Mouse (Mus musculus) c-Kit-positive CD71-positive TER-119-negative erythroid progenitor cells, embryonic 14.5 days (primary cell): ENCODE data around the gene Arhgap29.
A peak's percentile ranks its signal among the peaks of the same experiment; 100 is the strongest.

Experiments used
- DNase-seq: peaks from one replicate; pipeline ENCODE4 v3.0.0-alpha.2; 2013; ENCODE audit warnings: low read depth

Arhgap29 gene

DNA sequence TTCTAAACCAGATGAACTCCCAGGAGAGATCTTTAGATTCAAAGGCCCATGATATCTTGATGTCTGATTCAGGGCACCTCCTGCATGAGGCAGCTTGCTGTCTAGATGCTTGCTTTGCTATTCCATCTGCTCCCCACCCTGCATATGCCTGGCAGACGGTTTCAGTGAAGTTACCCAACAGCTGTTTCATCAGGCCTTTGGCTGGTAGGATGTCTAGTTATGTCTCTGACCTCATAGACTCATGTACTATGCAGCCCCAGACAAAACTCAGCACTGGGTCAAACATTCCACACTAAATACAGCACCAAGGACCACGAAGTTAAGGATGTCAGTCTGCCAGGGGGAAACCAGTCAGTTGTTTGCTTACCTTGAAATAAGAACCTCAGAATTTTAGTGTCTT lies 6.4 kb upstream of the Arhgap29 start:
- no peak for DNase-seq

DNA sequence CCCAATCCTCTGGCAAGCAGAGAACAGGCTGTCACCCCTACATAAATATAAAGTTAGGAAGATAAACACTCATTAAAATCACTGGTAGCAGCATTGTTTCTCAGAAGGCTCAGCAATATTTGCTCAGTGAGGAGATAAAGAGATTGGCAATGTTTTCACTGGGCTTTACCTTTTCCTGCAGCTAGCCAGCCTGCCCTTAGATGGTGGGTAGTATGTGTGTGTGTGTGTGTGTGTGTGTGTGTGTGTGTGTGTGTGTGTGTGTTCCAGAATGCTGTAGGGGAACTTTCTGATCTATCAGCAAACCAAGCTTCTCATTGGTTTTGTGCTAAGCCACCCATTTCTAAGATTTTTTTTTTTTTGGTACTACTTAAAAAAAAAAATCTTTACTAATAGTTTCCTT lies 5.6 kb upstream of the Arhgap29 start:
- DNase-seq = no peak

DNA sequence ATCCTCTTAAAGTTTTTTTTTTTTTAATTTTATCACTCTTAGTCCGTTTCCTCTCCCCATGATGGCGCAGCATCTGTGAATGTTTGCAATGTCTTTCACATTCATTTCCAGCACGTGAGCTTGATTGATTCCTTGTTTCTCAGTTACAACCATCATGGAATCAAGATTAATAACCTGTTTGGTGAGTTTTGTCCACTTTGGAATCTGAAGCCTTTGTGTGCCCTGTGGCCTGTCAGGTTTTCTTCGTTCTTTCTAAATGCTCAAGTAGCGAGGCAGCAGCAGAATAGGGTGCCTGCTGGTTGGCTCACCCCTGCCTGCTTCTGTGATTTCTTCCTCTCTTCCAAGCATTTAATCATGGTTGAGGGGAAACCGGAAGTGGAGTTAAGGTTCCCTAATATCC lies 2.2 kb upstream of the Arhgap29 start:
- DNase-seq = no peak

DNA sequence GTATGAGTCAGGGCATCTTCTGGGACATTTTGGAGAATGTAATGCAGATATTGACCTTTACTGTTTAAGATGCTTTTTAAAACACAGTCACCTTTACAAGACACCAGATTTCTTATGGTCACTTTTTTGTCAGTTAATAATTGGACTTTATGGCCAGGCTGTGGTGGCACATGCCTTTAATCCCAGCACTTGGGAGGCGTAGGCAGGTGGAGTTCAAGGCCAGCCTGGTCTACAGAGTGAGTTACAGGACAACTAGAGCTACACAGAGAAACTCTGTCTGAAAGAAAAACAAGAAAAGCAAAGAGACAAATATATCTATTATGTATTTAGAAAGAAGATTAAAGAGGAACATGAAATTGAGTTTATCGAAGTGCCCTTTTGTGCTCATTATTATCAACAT lies 1.2 kb upstream of the Arhgap29 start:
- DNase-seq = no peak

DNA sequence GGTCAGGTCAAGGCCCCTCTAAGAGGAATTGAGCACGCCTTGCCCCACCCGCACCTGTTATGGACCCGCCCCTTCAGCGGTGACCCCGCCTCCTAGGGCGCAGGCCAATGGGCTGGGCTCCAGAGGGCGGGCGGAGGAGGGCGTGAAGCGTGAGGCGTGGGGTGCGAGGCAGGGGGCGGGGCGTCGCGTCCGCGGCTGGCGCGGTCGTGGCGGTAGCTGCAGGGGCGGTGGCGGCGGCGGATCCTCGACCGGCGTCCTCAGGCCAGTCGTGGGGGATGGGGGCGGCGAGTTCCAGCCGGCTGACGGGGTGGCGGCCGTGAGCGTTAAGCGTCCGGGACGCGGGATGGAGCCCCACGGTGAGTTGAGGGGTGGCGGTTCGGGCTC lies 700 bp downstream of the Arhgap29 start:
- peak; percentile 60 for DNase-seq

DNA sequence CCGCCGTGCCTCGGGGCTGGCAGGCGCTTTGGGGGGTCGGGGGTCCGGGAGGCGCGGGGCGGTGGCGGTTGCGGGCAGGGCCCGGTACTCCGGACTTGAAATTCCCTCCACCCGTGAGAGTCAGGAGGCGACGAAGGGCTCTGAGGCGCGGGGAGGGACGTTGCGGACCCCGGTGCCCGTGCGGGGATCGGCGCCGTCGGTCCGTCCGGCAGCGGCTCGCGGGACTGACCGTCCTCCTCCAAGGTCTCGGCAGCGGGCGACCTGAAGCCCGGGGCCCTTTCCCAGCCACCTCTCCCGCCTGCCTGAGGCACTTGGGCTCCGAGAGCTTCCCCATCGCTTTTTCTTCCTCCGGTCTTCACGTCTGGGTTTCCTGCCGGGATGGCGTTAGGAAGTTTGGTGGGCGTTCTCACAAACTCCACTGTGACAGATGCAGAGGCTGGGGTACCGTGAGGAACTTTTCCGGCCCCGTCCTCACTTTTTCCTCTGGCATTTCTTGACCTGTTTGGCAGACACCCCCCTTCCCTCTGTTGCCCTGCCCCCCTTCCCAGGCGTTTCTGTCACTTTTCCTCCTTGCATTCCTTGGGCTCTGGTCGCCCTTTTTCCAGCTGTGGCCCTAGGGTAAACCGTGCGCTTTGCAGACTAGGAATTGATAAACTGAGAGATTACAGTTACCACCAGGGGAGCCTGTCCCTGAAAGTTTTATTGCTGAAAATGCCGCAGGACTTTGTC lies 1.3 kb downstream of the Arhgap29 start:
- no peak for DNase-seq

DNA sequence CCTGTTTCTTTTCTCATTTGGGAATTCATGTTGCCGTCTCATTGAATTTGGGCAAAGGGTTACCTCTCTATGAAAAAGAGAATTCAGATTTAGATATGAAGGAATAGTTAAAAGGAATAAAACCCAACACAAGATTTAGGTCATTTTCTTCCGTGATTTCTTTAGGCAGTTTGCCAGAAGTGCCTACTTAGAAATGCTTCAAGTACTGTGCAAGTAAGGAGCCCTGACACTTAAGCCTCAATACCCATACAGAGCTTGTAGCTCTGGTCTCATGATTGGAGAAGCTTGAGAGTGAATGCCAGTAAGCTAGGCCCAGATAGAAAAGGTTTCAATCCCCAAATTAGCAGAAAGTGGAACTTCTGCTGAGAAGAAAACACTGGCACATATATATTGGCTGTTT lies 2.1 kb downstream of the Arhgap29 start:
- no peak for DNase-seq

DNA sequence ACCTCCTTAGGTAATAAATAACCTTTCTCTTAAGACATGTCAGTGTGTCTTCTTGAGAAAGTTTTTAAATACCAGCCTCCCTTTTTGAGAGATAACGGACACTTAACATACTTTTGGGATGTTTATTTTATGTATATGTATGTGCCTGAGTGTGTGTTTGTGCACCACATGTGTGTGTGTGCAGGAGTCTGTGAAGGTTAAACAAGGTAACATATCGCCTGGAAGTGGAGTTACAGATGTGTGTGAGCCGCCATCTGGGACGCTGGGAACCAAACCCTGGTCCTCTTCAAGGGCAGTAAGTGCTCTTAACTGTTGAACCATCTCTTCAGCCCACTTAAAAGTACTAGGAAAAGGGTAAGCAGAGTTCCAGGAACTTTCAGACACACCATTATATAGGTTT lies 3.2 kb downstream of the Arhgap29 start:
- no peak for DNase-seq

DNA sequence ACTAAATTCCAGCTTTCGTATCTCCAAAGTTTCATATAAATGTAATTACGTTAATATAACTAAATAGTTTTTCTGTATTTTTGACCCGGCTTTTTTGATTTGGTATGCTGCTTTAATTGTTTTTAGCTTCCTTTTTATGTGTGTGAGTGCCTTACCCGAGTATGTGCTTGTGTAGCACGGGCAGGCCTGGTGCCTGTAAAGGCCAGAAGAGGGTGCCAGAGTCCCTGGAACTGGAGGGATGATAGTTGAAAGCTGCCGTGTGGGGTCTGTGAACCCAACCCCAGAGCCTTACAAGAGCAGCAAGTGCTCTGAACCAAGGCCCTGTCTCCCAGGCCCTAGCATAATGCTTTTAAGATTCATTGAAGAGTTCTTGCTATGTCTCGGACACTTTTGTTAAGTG lies 4.4 kb downstream of the Arhgap29 start:
- no peak for DNase-seq

DNA sequence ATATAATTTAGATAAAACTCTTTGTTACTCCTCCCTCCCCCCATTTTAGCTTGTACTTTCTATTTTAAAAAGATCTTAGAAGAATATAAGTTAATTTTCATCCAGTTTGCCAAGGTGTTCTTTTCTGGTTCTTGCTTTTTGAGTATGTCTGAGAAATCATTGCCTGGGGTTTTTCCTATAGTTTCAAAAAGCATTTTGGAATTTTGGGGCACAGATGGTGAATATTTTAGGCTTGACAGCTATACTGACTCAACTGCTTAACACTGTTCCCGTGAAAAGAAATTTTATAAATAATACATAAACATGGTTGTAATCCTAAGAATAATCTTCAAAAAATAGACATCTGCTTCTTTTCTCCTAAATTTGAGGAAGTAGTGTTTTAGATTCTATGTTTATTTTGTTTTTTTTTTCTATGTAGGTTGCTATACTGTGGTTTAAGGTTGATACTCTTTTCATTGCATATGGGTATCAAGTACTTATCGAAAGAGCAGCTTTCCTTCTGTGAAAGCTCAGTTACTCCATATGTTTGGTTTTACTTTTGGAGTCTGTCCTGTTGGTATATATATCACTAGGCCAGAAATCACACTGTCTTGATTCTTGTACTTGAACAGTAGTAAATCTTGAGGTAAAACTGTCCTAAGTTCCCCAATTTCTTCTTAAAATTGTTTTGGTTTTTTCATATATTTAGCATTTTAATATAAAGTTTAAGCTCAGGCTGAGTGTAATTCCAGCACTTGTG lies 5.4 kb downstream of the Arhgap29 start:
- DNase-seq = no peak

DNA sequence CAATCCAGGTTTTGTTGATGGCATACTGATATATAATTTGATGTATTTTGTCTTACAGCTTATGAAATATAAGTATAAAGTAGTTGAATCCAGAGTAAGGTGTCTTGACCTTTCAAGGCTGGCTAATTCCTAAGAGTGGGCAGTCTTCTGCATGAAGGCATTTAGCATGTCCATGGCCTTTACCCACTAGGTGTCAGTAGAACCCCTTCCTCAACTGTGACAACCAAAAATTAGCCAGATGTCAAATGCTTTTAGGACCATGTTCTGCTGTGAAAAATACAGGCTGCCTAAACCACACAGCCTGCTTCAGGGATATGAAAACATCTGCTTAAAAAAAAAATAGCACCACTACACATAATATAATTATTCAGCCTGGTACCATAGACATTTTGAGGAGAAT lies 11.8 kb downstream of the Arhgap29 start:
- no peak for DNase-seq

DNA sequence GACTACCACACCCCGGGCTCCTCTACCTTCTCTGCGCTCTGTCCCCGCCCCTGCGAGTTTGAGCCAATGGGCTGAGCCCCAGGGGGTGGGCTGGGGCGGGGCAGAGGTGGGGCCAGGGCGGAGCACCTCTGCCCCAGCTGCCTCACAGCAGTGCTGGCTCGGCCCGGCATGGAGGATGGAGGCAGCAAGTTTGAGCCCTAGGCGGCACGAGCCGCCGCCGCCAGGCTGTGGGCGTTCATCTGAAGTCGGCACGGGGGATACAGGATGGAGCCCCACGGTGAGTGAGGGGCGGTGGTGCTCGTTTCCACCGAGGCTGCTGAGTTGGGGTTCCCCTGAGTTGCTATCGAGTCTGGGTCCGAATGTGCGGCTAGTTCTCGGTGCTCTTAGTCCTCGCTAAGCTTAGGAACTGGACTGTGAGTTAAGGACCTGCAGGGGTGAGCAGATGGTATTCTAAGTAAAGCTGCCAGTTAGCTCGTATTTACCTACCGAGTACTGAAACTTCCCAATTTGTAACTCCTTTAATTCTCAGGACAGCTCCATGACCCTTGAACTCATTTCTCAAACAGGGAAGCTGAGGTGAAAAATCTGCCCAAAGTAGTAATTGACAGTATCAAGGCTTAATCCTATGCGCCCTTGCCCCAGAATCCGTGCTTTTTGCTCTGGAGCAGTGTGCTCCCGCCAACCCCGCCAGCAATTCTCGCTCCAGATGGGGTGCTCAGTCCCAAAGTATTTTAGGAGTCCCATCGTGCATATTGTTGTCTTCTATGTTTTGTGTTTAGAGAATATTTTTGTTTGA lies 15.5 kb downstream of the Arhgap29 start:
- DNase-seq = peak; percentile 81

DNA sequence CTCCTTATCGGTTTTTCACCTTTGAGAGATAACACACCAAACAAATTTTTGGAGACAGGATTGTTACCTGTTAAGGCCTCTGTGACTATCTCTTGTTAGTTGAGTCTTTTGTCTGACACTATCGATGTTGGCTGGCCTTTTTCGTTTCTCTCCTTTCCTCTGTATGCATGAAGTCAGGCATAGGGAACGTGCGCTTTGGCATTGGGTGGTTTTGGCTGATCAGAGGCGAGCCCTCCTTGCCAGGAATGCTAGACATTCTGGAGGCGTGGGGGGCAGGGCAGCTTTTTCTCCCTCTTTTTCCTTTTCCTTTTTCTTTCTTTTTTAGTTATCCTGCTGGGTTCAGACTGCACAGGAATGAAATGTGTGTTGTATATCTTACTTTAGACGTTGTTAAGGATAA lies 16.3 kb downstream of the Arhgap29 start:
- no peak for DNase-seq

DNA sequence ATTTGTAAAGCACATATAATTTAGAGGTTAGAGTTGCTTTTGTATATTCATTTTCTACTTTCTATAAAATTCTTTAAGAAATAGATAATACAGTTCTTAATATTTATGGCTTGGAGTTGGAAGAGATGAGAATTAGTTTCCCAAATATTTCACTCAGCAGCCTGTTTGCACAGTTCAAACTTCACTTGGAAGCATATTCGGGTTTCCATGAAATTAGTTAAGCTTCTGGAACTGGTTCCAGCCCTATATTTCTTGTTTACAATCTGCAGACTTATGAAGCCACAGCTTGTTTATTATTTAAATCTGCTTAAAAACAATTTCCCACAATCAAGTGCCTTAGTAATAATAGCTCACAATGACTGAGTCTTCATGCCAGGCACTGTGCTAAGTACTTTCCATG lies 17.1 kb downstream of the Arhgap29 start:
- no peak for DNase-seq

DNA sequence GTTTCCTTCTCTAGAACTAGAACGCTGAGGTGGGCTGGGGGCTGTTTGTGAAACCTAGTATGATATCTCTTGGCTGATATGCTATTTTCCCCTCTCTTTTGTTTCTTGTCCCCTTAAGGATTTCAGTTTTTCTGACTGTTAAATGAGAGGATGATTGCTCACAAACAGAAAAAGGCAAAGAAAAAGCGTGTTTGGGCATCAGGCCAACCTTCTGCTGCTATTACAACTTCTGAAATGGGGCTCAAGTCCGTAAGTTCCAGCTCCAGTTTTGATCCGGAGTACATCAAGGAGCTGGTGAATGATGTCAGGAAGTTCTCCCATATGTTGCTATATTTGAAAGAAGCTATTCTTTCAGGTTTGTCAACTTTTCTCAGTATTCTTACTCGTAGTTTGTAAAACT lies 21.4 kb downstream of the Arhgap29 start:
- no peak for DNase-seq

DNA sequence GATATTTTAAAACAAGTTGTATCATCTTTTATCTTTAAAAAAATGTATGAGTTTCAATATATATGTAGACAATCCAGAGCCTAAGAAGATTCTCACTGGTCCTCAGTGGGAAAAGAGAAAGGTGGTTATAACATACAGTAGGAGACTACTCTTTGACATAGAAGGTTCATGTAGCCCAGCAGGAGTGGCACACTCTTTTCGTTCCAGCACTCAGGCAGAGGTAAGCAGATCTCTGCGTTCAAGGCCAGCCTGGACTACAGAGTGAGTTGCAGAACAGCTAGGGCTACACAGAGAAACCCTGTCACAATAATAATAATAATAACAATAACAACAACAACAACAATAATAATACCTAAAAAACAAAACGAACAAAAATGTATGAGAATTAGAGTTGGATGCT lies 23.0 kb downstream of the Arhgap29 start:
- no peak for DNase-seq

DNA sequence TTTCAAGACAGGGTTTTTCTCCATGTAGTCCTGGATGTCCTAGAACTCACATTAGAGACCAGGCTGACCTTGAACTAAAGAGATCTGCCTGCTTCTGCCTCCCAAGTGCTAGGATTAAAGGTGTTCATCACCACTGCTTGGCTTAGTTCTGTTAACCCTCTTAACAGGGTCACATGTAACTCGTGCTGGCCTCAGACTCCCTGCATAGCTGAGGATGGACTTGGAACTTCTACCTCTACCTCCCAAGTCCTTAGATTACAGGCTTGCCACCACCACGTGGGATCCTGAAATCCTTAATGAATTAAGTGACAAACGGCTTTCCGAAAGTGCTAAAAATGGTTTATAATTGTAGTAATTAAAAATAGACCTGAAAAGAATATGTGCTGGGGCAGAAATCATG lies 29.0 kb downstream of the Arhgap29 start:
- no peak for DNase-seq

DNA sequence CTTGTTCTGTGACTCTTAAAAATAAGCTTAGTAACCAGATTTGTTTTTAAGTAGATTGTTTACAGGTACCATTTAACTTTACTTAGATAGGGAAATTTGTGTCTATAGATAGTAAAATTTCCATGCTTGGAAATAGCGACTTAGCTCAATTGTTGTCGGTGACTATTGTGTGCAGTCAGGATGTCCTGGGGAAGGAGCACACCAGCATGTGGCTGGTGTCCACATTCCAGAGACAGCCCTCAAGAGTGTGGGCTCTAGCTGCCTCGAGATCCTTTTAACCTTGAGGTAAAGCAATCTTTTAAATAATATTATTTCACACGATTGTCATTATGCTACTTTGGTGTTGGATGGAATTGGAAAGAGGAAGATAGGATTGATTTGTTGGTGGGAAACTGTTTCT lies 30.1 kb downstream of the Arhgap29 start:
- DNase-seq = no peak

DNA sequence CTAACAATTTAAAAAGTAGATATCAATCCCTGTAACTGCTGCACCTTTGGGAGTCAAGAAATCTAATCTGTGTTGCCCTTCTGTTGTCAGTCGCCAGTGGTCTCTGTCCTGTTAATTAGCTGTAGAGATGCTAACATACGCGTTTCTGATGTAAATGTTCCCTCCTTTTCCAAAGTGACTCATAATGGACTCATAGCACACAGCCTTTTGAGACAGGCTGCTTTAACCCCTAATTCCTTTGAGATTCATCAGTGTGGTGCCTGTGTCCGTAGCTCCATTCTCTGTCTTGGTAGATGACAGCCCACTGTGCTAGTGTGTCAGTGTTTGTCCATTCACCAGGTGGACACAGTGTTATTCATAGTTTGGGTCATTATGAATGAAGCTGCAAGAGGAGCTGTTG lies 42.8 kb downstream of the Arhgap29 start:
- no peak for DNase-seq

DNA sequence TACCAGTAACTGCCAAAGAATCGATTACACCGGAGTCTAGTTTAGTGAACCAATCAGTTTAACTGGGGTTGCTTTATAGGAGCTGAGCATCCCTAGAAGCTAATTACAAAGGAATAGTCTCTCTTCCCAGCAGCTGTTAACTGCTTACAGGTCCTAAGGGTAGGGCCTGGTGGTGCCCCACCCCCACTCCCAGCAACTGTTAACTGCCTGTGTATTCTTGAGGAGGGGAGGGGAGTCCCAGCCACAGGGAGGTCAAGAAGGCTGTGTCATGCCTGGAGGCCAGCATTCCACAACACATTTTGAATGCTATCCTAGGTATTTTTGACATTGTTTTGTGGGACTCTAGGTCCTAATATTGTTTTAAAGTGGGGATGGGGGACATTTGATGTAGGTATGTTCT lies 47.6 kb downstream of the Arhgap29 start:
- DNase-seq = no peak

DNA sequence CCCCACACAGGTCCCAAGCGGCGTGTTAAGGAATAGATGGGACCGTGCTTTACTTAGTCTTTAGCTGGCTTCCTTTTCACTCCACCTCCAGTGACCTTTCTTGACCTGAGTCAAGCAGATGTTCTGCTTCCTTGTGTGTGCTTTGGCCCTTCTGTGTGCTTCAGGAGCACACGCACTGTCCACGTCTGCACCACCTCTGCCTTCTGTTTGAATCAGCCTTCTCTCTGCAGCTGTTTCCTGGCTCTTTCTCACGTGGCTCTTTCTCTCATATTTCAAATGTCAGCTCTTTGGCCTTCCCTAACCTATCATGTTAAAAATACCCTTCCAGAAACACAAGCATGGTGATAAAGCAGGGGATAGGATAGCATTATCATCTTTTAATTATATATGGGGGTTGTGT lies 49.2 kb downstream of the Arhgap29 start:
- DNase-seq = no peak

DNA sequence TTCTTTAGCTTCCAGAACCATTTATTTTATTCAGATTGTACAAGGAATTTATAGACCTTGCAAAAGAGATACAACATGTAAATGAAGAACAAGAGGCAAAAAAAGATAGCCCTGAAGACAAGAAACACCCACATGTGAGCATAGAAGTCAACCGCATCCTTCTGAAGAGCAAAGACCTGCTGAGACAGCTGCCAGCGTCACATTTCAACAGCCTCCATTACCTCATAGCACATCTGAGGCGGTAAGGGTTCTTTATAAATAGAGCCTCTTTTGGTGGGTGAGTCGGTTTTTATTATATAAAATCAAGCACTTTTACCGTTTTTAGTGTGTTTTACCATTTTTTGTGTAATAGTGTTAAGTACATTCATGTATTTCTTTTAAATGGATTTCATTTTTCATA lies 57.5 kb downstream of the Arhgap29 start:
- DNase-seq = no peak

DNA sequence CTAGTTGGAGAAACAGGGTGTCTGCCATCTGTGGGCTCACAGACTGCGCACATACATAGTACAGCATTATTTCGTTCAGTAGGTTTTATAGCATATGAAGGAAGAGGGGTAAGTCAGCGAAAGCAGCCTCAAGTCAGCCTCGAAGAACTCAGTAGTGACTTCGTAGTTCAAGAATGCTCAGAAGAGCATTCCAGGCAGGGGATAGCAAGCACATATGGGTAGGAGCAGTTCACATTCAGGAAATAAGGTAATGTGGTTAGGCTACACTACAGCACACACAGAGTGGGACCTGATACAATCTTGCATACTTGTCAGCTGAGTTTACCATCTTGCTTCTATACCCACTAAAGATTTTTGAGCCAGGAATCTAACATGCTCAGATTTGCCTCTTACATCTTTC lies 58.0 kb downstream of the Arhgap29 start:
- DNase-seq = no peak
